Mouse (Mus musculus): Measurements from ENCODE around the gene Npy5r. TPM values are rescaled to one million over a fixed set of nuclear protein-coding genes. Genes with fewer than 3 reads are reported as not detected.
A peak's percentile ranks its signal among the peaks of the same experiment; 100 is the strongest.

Gene Npy5r
- not detected in 2 replicates for polyA plus RNA-seq (2011; ENCODE audit: insufficient read depth, insufficient read length, low read depth, missing spikeins)

DNA sequence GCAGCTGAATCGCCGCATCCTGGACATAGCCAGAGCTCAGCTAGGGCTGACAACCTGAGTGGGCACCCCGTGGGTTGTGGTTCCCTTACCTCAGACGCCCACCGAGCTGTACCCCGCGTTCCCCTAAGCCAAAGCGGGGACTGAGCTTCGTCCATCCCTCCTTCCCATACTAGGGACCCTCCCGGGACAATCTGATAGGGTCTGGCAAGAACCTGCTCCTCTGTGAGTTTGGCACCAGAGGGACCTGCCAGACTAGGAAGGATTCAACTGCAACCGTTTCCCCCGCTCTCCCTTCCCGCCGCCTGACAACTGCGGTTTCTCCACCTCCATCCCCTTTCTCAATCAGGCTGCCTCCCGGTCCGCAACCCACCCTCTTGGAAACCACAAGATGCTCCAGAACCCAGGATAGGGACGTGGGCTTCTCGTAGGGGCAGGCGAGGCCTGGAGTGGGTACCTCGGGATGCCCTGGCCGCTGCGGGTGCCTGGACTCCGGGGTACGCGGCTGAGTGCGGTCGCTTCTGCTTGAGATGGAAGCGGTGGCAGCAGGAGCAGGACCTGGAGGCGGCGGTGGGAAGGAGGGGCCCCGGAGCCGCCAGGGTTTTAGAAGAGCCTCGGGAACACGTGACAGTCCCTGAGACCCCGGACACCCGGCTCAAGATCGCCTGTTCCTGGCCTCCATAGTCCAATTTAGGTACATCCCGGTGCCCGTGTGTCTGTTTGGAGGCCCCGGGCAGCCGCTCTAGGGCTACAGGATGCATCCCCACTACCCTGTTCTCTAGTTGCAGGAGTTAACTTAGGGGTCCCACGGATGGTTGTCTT lies at the start of gene Npy5r:
Gene Npy5r (minus strand): TSS at position 618 of the 819 bp plus-strand sequence.
- Histone ChIP-seq H3K9me3 (replicated peaks; ENCODE audit: control insufficient read depth, insufficient read depth, low read length, poor library complexity, severe bottlenecking) (no peaks in the 10 kb centered on the region), H3K4me1 (ENCODE audit: control insufficient read depth, insufficient read depth, low read length) (no peaks in the 10 kb centered on the region), H3K27me3 (ENCODE audit: control insufficient read depth, insufficient read depth, low read length, poor library complexity, severe bottlenecking) (peaks cover 8% of the 10 kb centered on the region), H3K36me3 (ENCODE audit: control insufficient read depth, insufficient read depth, low read length, poor library complexity, severe bottlenecking) (no peaks in the 10 kb centered on the region), H3K9ac (ENCODE audit: low read depth, poor library complexity, severe bottlenecking) (peak within 1 kb of the TSS; percentile 7; the same call in 1 of the 2 replicates), H3K27ac (ENCODE audit: insufficient read depth, low read length) (no peak within 1 kb of the TSS), H3K4me3 (ENCODE audit: low read depth, low read length) (peak within 1 kb of the TSS; percentile 41)
- TF ChIP-seq CTCF (IDR thresholded peaks at IDR 0.05; ENCODE audit: low read depth, low read length), result no peak
- TF ChIP-seq POLR2A (IDR thresholded peaks at IDR 0.05; ENCODE audit: insufficient read depth, low read length), result no peak
- TF ChIP-seq EP300 (IDR thresholded peaks at IDR 0.05; ENCODE audit: insufficient read depth, low read depth, low read length), result no peak

DNA sequence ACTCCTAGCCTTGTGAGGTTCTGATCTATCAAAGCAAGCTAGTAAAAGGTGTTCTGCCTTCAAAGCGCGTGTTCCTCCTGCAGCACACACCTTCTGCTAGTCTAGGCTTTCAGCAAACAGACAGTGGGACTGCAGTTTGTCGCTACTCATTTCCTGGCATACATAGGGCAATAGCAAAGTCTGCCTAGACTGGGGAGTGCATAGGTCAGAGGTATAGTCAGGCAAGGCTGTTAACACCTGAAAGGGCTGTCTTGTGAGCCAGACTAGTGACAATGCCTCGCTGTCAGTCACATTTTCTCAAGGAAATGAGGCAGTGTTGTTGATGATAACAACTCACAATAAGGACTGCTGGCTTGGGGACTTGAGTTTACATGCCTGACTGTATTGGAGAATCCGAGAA lies 44.0 kb upstream of the Npy5r start:
- Histone ChIP-seq H3K9me3 (replicated peaks; ENCODE audit: control insufficient read depth, insufficient read depth, low read length, poor library complexity, severe bottlenecking) (no peaks in the 10 kb centered on the region), H3K9ac (ENCODE audit: low read depth, poor library complexity, severe bottlenecking) (no peak overlapping the region), H3K4me1 (ENCODE audit: control insufficient read depth, insufficient read depth, low read length) (peaks cover 1% of the 10 kb centered on the region), H3K4me3 (ENCODE audit: low read depth, low read length) (no peak overlapping the region), H3K27ac (ENCODE audit: insufficient read depth, low read length) (no peak overlapping the region), H3K36me3 (ENCODE audit: control insufficient read depth, insufficient read depth, low read length, poor library complexity, severe bottlenecking) (no peaks in the 10 kb centered on the region), H3K27me3 (ENCODE audit: control insufficient read depth, insufficient read depth, low read length, poor library complexity, severe bottlenecking) (no peaks in the 10 kb centered on the region; the same call in 1 of the 2 replicates)
- no peak for TF ChIP-seq POLR2A (IDR thresholded peaks at IDR 0.05; ENCODE audit: insufficient read depth, low read length)
- TF ChIP-seq EP300 (IDR thresholded peaks at IDR 0.05; ENCODE audit: insufficient read depth, low read depth, low read length), result no peak

DNA sequence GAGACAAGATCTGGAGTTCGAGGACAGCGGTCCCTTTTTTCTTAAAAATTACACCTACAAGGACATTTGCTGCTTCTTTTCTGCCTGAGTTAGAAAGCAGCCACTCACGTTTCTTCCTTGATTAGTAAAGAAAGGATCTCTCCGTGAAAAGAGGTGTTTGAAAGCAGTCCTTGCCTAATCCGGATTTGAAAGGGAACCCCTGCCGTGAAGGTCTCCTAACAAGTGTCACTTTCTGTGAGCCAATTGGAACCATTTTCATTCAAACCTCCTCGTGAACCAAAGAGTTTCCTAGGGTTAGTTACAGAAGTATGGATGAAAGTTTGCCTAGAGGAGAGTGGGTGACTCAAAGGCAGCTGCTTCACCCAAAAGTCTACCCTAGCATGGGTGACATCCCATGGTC lies 41.5 kb upstream of the Npy5r start:
- Histone ChIP-seq H3K36me3 (ENCODE audit: control insufficient read depth, insufficient read depth, low read length, poor library complexity, severe bottlenecking) (no peaks in the 10 kb centered on the region), H3K4me1 (ENCODE audit: control insufficient read depth, insufficient read depth, low read length) (peaks cover 1% of the 10 kb centered on the region), H3K9ac (ENCODE audit: low read depth, poor library complexity, severe bottlenecking) (no peak overlapping the region), H3K4me3 (ENCODE audit: low read depth, low read length) (no peak overlapping the region), H3K27ac (ENCODE audit: insufficient read depth, low read length) (no peak overlapping the region), H3K9me3 (replicated peaks; ENCODE audit: control insufficient read depth, insufficient read depth, low read length, poor library complexity, severe bottlenecking) (no peaks in the 10 kb centered on the region), H3K27me3 (ENCODE audit: control insufficient read depth, insufficient read depth, low read length, poor library complexity, severe bottlenecking) (no peaks in the 10 kb centered on the region; the same call in 1 of the 2 replicates)
- TF ChIP-seq CTCF (IDR thresholded peaks at IDR 0.05; ENCODE audit: low read depth, low read length) (no peak), EP300 (IDR thresholded peaks at IDR 0.05; ENCODE audit: insufficient read depth, low read depth, low read length) (no peak), POLR2A (IDR thresholded peaks at IDR 0.05; ENCODE audit: insufficient read depth, low read length) (no peak)

DNA sequence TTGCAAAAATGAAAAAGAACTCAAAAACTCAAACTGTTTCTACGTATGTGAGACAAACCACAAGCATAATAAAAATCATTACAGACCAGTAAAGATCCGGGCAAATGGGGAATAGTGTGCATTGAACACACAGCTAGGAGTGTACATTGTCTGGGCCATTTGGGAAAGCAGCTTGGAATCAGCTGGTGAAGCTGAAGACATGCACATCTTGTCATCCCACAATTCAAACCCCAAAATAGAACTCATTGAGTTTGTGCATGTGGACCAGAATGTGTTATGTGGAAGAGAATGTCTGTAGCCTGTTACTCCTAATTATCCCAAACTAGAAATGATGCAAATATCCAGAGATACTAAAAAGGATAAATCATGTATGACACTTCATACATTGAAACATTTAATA lies 34.9 kb upstream of the Npy5r start:
- H3K9me3 ChIP-seq (replicated peaks; ENCODE audit: control insufficient read depth, insufficient read depth, low read length, poor library complexity, severe bottlenecking), result no peaks in the 10 kb centered on the region
- H3K4me1 ChIP-seq (ENCODE audit: control insufficient read depth, insufficient read depth, low read length), result no peaks in the 10 kb centered on the region
- no peaks in the 10 kb centered on the region for H3K27me3 ChIP-seq (ENCODE audit: control insufficient read depth, insufficient read depth, low read length, poor library complexity, severe bottlenecking)
- no peaks in the 10 kb centered on the region for H3K36me3 ChIP-seq (ENCODE audit: control insufficient read depth, insufficient read depth, low read length, poor library complexity, severe bottlenecking)
- TF ChIP-seq EP300 (IDR thresholded peaks at IDR 0.05; ENCODE audit: insufficient read depth, low read depth, low read length) (no peak), CTCF (IDR thresholded peaks at IDR 0.05; ENCODE audit: low read depth, low read length) (no peak), POLR2A (IDR thresholded peaks at IDR 0.05; ENCODE audit: insufficient read depth, low read length) (no peak)
- no peak overlapping the region for H3K27ac ChIP-seq (ENCODE audit: insufficient read depth, low read length)
- no peak overlapping the region for H3K4me3 ChIP-seq (ENCODE audit: low read depth, low read length)
- no peak overlapping the region for H3K9ac ChIP-seq (ENCODE audit: low read depth, poor library complexity, severe bottlenecking)

DNA sequence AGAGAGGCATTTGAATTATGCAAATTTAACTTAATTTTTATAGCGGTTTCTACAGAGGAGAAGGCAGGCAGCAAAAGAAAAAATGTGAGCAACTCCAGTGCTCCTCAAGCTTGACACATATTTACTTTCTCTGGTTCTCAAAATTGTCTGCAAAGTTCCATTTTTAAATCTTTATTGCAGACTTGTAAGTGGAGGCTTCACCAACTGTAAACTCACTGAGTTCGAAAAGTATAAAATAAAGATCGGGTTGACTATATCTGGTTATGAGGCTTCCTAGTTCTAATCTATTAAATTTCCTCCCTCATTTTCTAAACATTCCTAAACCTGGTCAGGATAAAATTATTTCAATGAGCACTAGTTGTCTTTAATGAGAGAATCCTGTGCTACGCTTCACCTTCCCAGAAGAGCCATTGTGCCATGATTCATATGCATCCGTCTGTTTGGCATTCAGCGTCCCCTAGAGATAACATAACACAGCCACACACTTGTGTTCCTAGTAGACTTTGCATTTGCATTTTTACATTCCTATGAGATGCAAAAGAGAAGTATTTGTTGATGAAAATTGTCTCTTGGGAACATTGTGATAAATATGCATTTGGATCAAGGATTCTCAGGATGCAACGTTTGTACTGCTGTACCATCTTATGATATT lies 26.5 kb upstream of the Npy5r start:
- TF ChIP-seq CTCF (IDR thresholded peaks at IDR 0.05; ENCODE audit: low read depth, low read length), result no peak
- TF ChIP-seq EP300 (IDR thresholded peaks at IDR 0.05; ENCODE audit: insufficient read depth, low read depth, low read length), result no peak
- no peak for TF ChIP-seq POLR2A (IDR thresholded peaks at IDR 0.05; ENCODE audit: insufficient read depth, low read length)
- Histone ChIP-seq H3K9ac (ENCODE audit: low read depth, poor library complexity, severe bottlenecking) (no peak overlapping the region), H3K4me1 (ENCODE audit: control insufficient read depth, insufficient read depth, low read length) (no peaks in the 10 kb centered on the region), H3K9me3 (replicated peaks; ENCODE audit: control insufficient read depth, insufficient read depth, low read length, poor library complexity, severe bottlenecking) (peaks cover 4% of the 10 kb centered on the region; the same call in 1 of the 2 replicates), H3K27me3 (ENCODE audit: control insufficient read depth, insufficient read depth, low read length, poor library complexity, severe bottlenecking) (no peaks in the 10 kb centered on the region), H3K4me3 (ENCODE audit: low read depth, low read length) (no peak overlapping the region), H3K27ac (ENCODE audit: insufficient read depth, low read length) (no peak overlapping the region), H3K36me3 (ENCODE audit: control insufficient read depth, insufficient read depth, low read length, poor library complexity, severe bottlenecking) (no peaks in the 10 kb centered on the region)

DNA sequence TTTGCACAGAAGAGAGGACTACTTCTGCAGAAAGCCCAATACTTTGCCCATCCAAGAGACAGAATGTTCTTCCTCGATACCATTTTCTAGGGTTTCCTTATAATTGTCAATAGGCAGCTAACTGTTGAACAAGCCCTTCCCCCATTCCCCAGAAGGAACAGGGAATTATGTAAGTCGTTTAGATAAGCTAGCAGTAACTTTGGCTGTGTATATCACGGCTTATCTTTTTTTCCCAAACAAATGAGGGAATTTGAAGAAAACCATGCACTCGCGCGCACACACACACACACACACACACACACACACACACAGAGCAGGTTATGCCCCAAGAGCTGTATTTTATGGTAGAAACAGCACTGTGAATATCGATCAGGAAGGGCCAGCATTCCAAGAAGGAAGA lies 10.9 kb upstream of the Npy5r start:
- Histone ChIP-seq H3K36me3 (ENCODE audit: control insufficient read depth, insufficient read depth, low read length, poor library complexity, severe bottlenecking) (no peaks in the 10 kb centered on the region), H3K27ac (ENCODE audit: insufficient read depth, low read length) (no peak overlapping the region), H3K27me3 (ENCODE audit: control insufficient read depth, insufficient read depth, low read length, poor library complexity, severe bottlenecking) (peaks cover 13% of the 10 kb centered on the region), H3K4me3 (ENCODE audit: low read depth, low read length) (no peak overlapping the region), H3K9ac (ENCODE audit: low read depth, poor library complexity, severe bottlenecking) (no peak overlapping the region), H3K9me3 (replicated peaks; ENCODE audit: control insufficient read depth, insufficient read depth, low read length, poor library complexity, severe bottlenecking) (no peaks in the 10 kb centered on the region), H3K4me1 (ENCODE audit: control insufficient read depth, insufficient read depth, low read length) (no peaks in the 10 kb centered on the region)
- TF ChIP-seq POLR2A (IDR thresholded peaks at IDR 0.05; ENCODE audit: insufficient read depth, low read length) (no peak), CTCF (IDR thresholded peaks at IDR 0.05; ENCODE audit: low read depth, low read length) (no peak), EP300 (IDR thresholded peaks at IDR 0.05; ENCODE audit: insufficient read depth, low read depth, low read length) (no peak)

Measured in ES-Bruce4 (cell line).